Mouse (Mus musculus): ENCODE data around the gene Pm20d1. TPM values are rescaled to one million over a fixed set of nuclear protein-coding genes. Genes with fewer than 3 reads are reported as not detected.

Pm20d1 gene
- polyA plus RNA-seq, 1 experiment from 2014 or later: 1.4 TPM

Other genes starting within 250 kb of the Pm20d1 start
- gene Avpr1b, start 198.1 kb upstream of the Pm20d1 start, polyA plus RNA-seq (2015; fragmentation: Nextera tagmentation; extraction: Ambion mirVana): not detected in 2 replicates
- gene Ctse, start 159.1 kb upstream of the Pm20d1 start, polyA plus RNA-seq (2015; fragmentation: Nextera tagmentation; extraction: Ambion mirVana): 6.8 and 9.0 TPM in 2 replicates
- gene Rab7b, start 108.7 kb upstream of the Pm20d1 start, polyA plus RNA-seq (2015; fragmentation: Nextera tagmentation; extraction: Ambion mirVana): 3.8 and 4.2 TPM in 2 replicates
- gene Slc26a9, start 53.4 kb upstream of the Pm20d1 start, polyA plus RNA-seq (2015; fragmentation: Nextera tagmentation; extraction: Ambion mirVana): 0.08 and 0.14 TPM in 2 replicates
- 7.7 and 7.8 TPM in 2 replicates for gene Slc41a1, start 30.1 kb downstream of the Pm20d1 start, polyA plus RNA-seq (2015; fragmentation: Nextera tagmentation; extraction: Ambion mirVana)
- gene Rab29, start 69.8 kb downstream of the Pm20d1 start, polyA plus RNA-seq (2015; fragmentation: Nextera tagmentation; extraction: Ambion mirVana): 33.3 and 36.6 TPM in 2 replicates
- 80.4 and 102 TPM in 2 replicates for gene Nucks1, start 113.2 kb downstream of the Pm20d1 start, polyA plus RNA-seq (2015; fragmentation: Nextera tagmentation; extraction: Ambion mirVana)
- gene Slc45a3, start 165.6 kb downstream of the Pm20d1 start, polyA plus RNA-seq (2015; fragmentation: Nextera tagmentation; extraction: Ambion mirVana): 2.7 and 3.0 TPM in 2 replicates
- 43.2 and 56.0 TPM in 2 replicates for gene Elk4, start 210.2 kb downstream of the Pm20d1 start, polyA plus RNA-seq (2015; fragmentation: Nextera tagmentation; extraction: Ambion mirVana)

All from thymus, postnatal 0 days (tissue).